In genomic region chr7:57703580-57703979, GRCm38 (mm10) we compare ENCODE assay signal across 9 mouse cellular contexts.
DNase-seq lines count a peak whose midpoint lies in the region; ATAC-seq and TF ChIP-seq lines count a peak whose summit lies in the region.
"Had no signal": no experiment of that assay in that cellular context is flagged by ENCODE, and none has a peak within 500 bp of the region (broad histone marks: within the 10 kb centered on the region; RNA-seq: fewer than 3 reads in every experiment).

No protein-coding gene starts in this region.

- intact Hi-C loops in heart, postnatal 14 days (cut with DNase I) = no loop called here

- DNase-seq in heart, adult 11 months = peak; percentile 94
- peak; percentile 9 for DNase-seq in Muller cell, postnatal 12 days (ENCODE audit: inconsistent ontology term)
- DNase-seq in cerebellum, adult 2 months = peak; percentile 39 to 67
- peak; percentile 22 to 52 for DNase-seq in heart, postnatal 14 days
- no peak for DNase-seq in kidney, adult 8-10 months
- DNase-seq in thymus, postnatal 0 days (ENCODE audit: low spot score) = no peak

- ATAC-seq in heart, embryonic 11.5 days (replicated peaks; ENCODE audit: insufficient number of reproducible peaks, low FRiP score, low TSS enrichment) = no peak
- ATAC-seq in intestine, embryonic 16.5 days = no peak
- ATAC-seq: midbrain, embryonic 13.5 days had no signal

- H3K4me2 ChIP-seq in heart, embryonic 11.5 days = no peak overlapping the region
- no peak overlapping the region for H3K4me2 ChIP-seq in intestine, embryonic 16.5 days (ENCODE audit: low read depth, low read length)
- H3K4me2 ChIP-seq: midbrain, embryonic 13.5 days had no signal

- 79% methylated on average over 1 of the region's 1 CpGs for WGBS in heart, embryonic 11.5 days (ENCODE audit: insufficient replicate concordance)
- 5% methylated on average over 1 of the region's 1 CpGs for WGBS in cerebellum, adult 2 months
- 61% methylated on average over 1 of the region's 1 CpGs for WGBS in intestine, embryonic 16.5 days

- H3K36me3 ChIP-seq in heart, embryonic 11.5 days (ENCODE audit: control insufficient read depth, insufficient read depth, low read length) = no peaks in the 10 kb centered on the region
- H3K36me3 ChIP-seq in intestine, embryonic 16.5 days (ENCODE audit: control insufficient read depth, insufficient read depth, low read length) = no peaks in the 10 kb centered on the region
- H3K36me3 ChIP-seq: midbrain, embryonic 13.5 days had no signal

- H3K9me3 ChIP-seq in heart, embryonic 11.5 days (replicated peaks; ENCODE audit: control insufficient read depth, low read length) = no peaks in the 10 kb centered on the region
- H3K9me3 ChIP-seq in intestine, embryonic 16.5 days (ENCODE audit: control insufficient read depth, low read length) = no peaks in the 10 kb centered on the region
- H3K9me3 ChIP-seq: midbrain, embryonic 13.5 days had no signal

- H3K27ac ChIP-seq in heart, embryonic 11.5 days (ENCODE audit: low read depth, low read length) = no peak overlapping the region
- H3K27ac ChIP-seq in cerebellum, adult 2 months (ENCODE audit: insufficient read depth, low read length) = no peak overlapping the region
- no peak overlapping the region for H3K27ac ChIP-seq in intestine, embryonic 16.5 days (ENCODE audit: low read length)
- H3K27ac ChIP-seq: midbrain, embryonic 13.5 days had no signal

- H3K4me3 ChIP-seq in heart, embryonic 11.5 days (ENCODE audit: low read depth, low read length) = no peak overlapping the region
- no peak overlapping the region for H3K4me3 ChIP-seq in cerebellum, adult 2 months (replicated peaks; ENCODE audit: insufficient read depth, low read depth, low read length)
- H3K4me3 ChIP-seq in intestine, embryonic 16.5 days (ENCODE audit: low read length) = no peak overlapping the region
- H3K4me3 ChIP-seq: midbrain, embryonic 13.5 days had no signal

- no peaks in the 10 kb centered on the region for H3K27me3 ChIP-seq in heart, embryonic 11.5 days (ENCODE audit: control insufficient read depth, insufficient read depth, low read length)
- H3K27me3 ChIP-seq in cerebellum, adult 2 months (ENCODE audit: control insufficient read depth, insufficient read depth, low read length) = no peaks in the 10 kb centered on the region
- no peaks in the 10 kb centered on the region for H3K27me3 ChIP-seq in intestine, embryonic 16.5 days (replicated peaks; ENCODE audit: control insufficient read depth, insufficient read depth, low read length)
- H3K27me3 ChIP-seq: midbrain, embryonic 13.5 days had no signal

- TF ChIP-seq CTCF in cerebellum, adult 2 months (IDR thresholded peaks at IDR 0.05; ENCODE audit: borderline replicate concordance, insufficient read depth, low read depth, low read length) = no peak

- no peak for TF ChIP-seq POLR2A in cerebellum, adult 2 months (IDR thresholded peaks at IDR 0.05; ENCODE audit: borderline replicate concordance, insufficient read depth, low read length)

- H3K4me1 ChIP-seq in heart, embryonic 11.5 days (ENCODE audit: control insufficient read depth, insufficient read depth, low read length) = no peaks in the 10 kb centered on the region
- H3K4me1 ChIP-seq in cerebellum, adult 2 months (ENCODE audit: control insufficient read depth, insufficient read depth, low read length) = peaks cover 28% of the 10 kb centered on the region
- H3K4me1 ChIP-seq in intestine, embryonic 16.5 days (ENCODE audit: control insufficient read depth, insufficient read depth, low read length) = no peaks in the 10 kb centered on the region

- no peak overlapping the region for H3K9ac ChIP-seq in heart, embryonic 11.5 days (ENCODE audit: low read depth, low read length)
- H3K9ac ChIP-seq in intestine, embryonic 16.5 days (ENCODE audit: low read depth, low read length) = no peak overlapping the region
- H3K9ac ChIP-seq: midbrain, embryonic 13.5 days had no signal

Comparison
In these comparisons a context has a peak if more than half of its experiments do, and no peak if none do; other contexts are left out.
1. DNase-seq: peak in heart, adult 11 months (single experiment), Muller cell, postnatal 12 days (single experiment), cerebellum, adult 2 months (2 of 2) and heart, postnatal 14 days (2 of 2); none in kidney, adult 8-10 months (0 of 2) and thymus, postnatal 0 days (single experiment).